Mouse (Mus musculus): ENCODE data around the gene Creb3l4. TPM values are rescaled to one million over a fixed set of nuclear protein-coding genes. Genes with fewer than 3 reads are reported as not detected.

Gene Creb3l4
- polyA plus RNA-seq, 1 experiment = 0.56 TPM

GRCm38 (mm10) chr3:90197548-90197947 lies 45.8 kb downstream of the Creb3l4 start:
- Histone ChIP-seq H3K27me3 (ENCODE audit: control insufficient read depth, insufficient read depth, low read length) (no peaks in the 10 kb centered on the region), H3K27ac (ENCODE audit: insufficient read depth, low read length) (no peak overlapping the region), H3K4me3 (ENCODE audit: extremely low read depth, insufficient read depth, insufficient read length) (no peak overlapping the region), H3K4me1 (ENCODE audit: control insufficient read depth, insufficient read depth, insufficient read length) (no peaks in the 10 kb centered on the region), H3K36me3 (ENCODE audit: control insufficient read depth, insufficient read depth, low read length) (no peaks in the 10 kb centered on the region)
- no peak for TF ChIP-seq CTCF (IDR thresholded peaks at IDR 0.05; ENCODE audit: extremely low read depth, insufficient read depth, insufficient read length, insufficient replicate concordance)
- no peak for TF ChIP-seq POLR2A (IDR thresholded peaks at IDR 0.05; ENCODE audit: low read depth, low read length)
- 86% methylated on average over 1 of the region's 1 CpGs for WGBS
- DNase-seq (ENCODE audit: low read depth in 1 of 2, low spot score in 2 of 2) = no peak

- Histone ChIP-seq H3K4me3 (ENCODE audit: extremely low read depth, insufficient read depth, insufficient read length) (no peak overlapping the region), H3K36me3 (ENCODE audit: control insufficient read depth, insufficient read depth, low read length) (no peaks in the 10 kb centered on the region), H3K27me3 (ENCODE audit: control insufficient read depth, insufficient read depth, low read length) (no peaks in the 10 kb centered on the region), H3K4me1 (ENCODE audit: control insufficient read depth, insufficient read depth, insufficient read length) (no peaks in the 10 kb centered on the region), H3K27ac (ENCODE audit: insufficient read depth, low read length) (no peak overlapping the region)
- WGBS = 72% methylated on average over 1 of the region's 1 CpGs
- TF ChIP-seq POLR2A (IDR thresholded peaks at IDR 0.05; ENCODE audit: low read depth, low read length) = no peak
- no peak for TF ChIP-seq CTCF (IDR thresholded peaks at IDR 0.05; ENCODE audit: extremely low read depth, insufficient read depth, insufficient read length, insufficient replicate concordance)
- DNase-seq (ENCODE audit: low read depth in 1 of 2, low spot score in 2 of 2) = no peak
Observed at GRCm38 (mm10) chr3:90195644-90196043, 47.7 kb downstream of the Creb3l4 start.

GRCm38 (mm10) chr3:90194759-90195158 lies 48.6 kb downstream of the Creb3l4 start:
- TF ChIP-seq CTCF (IDR thresholded peaks at IDR 0.05; ENCODE audit: extremely low read depth, insufficient read depth, insufficient read length, insufficient replicate concordance) = no peak
- TF ChIP-seq POLR2A (IDR thresholded peaks at IDR 0.05; ENCODE audit: low read depth, low read length) = no peak
- H3K27me3 ChIP-seq (ENCODE audit: control insufficient read depth, insufficient read depth, low read length) = no peaks in the 10 kb centered on the region
- no peaks in the 10 kb centered on the region for H3K36me3 ChIP-seq (ENCODE audit: control insufficient read depth, insufficient read depth, low read length)
- no peak for DNase-seq (ENCODE audit: low read depth in 1 of 2, low spot score in 2 of 2)
- H3K4me1 ChIP-seq (ENCODE audit: control insufficient read depth, insufficient read depth, insufficient read length) = no peaks in the 10 kb centered on the region
- H3K27ac ChIP-seq (ENCODE audit: insufficient read depth, low read length) = no peak overlapping the region
- WGBS = 88% methylated on average over 4 of the region's 4 CpGs
- H3K4me3 ChIP-seq (ENCODE audit: extremely low read depth, insufficient read depth, insufficient read length) = no peak overlapping the region

GRCm38 (mm10) chr3:90190859-90191510 lies 52.3 kb downstream of the Creb3l4 start:
- H3K36me3 ChIP-seq (ENCODE audit: control insufficient read depth, insufficient read depth, low read length) = no peaks in the 10 kb centered on the region
- no peak overlapping the region for H3K27ac ChIP-seq (ENCODE audit: insufficient read depth, low read length)
- H3K27me3 ChIP-seq (ENCODE audit: control insufficient read depth, insufficient read depth, low read length) = no peaks in the 10 kb centered on the region
- DNase-seq (ENCODE audit: low read depth in 1 of 2, low spot score in 2 of 2) = no peak
- 84% methylated on average over 11 of the region's 11 CpGs for WGBS
- H3K4me3 ChIP-seq (ENCODE audit: extremely low read depth, insufficient read depth, insufficient read length) = no peak overlapping the region
- TF ChIP-seq CTCF (IDR thresholded peaks at IDR 0.05; ENCODE audit: extremely low read depth, insufficient read depth, insufficient read length, insufficient replicate concordance) (no peak), POLR2A (IDR thresholded peaks at IDR 0.05; ENCODE audit: low read depth, low read length) (no peak)
- H3K4me1 ChIP-seq (ENCODE audit: control insufficient read depth, insufficient read depth, insufficient read length) = no peaks in the 10 kb centered on the region

Other genes starting within 250 kb of the Creb3l4 start
- gene Hax1, start 244.7 kb downstream of the Creb3l4 start, polyA plus RNA-seq (2012; rRNA removed) = 25.1 and 28.1 TPM in 2 replicates
- 24.0 and 24.5 TPM in 2 replicates for gene 4933434E20Rik, start 191.9 kb downstream of the Creb3l4 start, polyA plus RNA-seq (2012; rRNA removed)
- 81.5 and 85.5 TPM in 2 replicates for gene Ubap2l, start 190.9 kb downstream of the Creb3l4 start, polyA plus RNA-seq (2012; rRNA removed)
- 127 and 141 TPM in 2 replicates for gene Tpm3, start 170.9 kb downstream of the Creb3l4 start, polyA plus RNA-seq (2012; rRNA removed)
- gene Nup210l, start 139.4 kb downstream of the Creb3l4 start, polyA plus RNA-seq (2012; rRNA removed) = 0.53 and 0.56 TPM in 2 replicates
- gene Rps27, start 29.9 kb downstream of the Creb3l4 start, polyA plus RNA-seq (2012; rRNA removed) = 1,209 and 1,253 TPM in 2 replicates
- gene Rab13, start 29.8 kb downstream of the Creb3l4 start, polyA plus RNA-seq (2012; rRNA removed) = 1.6 and 2.6 TPM in 2 replicates
- gene Jtb, start 11.9 kb downstream of the Creb3l4 start, polyA plus RNA-seq (2012; rRNA removed) = 60.3 and 66.4 TPM in 2 replicates
- gene Slc39a1, start 4.7 kb upstream of the Creb3l4 start, polyA plus RNA-seq (2012; rRNA removed) = 40.5 and 43.3 TPM in 2 replicates
- gene Crtc2, start 10.7 kb upstream of the Creb3l4 start, polyA plus RNA-seq (2012; rRNA removed) = 103 and 105 TPM in 2 replicates
- 155 and 178 TPM in 2 replicates for gene Dennd4b, start 21.7 kb upstream of the Creb3l4 start, polyA plus RNA-seq (2012; rRNA removed)
- gene Gatad2b, start 49.7 kb upstream of the Creb3l4 start, polyA plus RNA-seq (2012; rRNA removed) = 24.2 and 26.9 TPM in 2 replicates
- gene Slc27a3, start 146.4 kb upstream of the Creb3l4 start, polyA plus RNA-seq (2012; rRNA removed) = 10.4 and 11.2 TPM in 2 replicates
- 19.7 and 21.1 TPM in 2 replicates for gene Ints3, start 190.1 kb upstream of the Creb3l4 start, polyA plus RNA-seq (2012; rRNA removed)
- gene Npr1, start 222.4 kb upstream of the Creb3l4 start, polyA plus RNA-seq (2012; rRNA removed) = 15.4 and 16.1 TPM in 2 replicates
- 12.3 and 12.6 TPM in 2 replicates for gene Ilf2, start 232.6 kb upstream of the Creb3l4 start, polyA plus RNA-seq (2012; rRNA removed)
- 12.4 and 13.2 TPM in 2 replicates for gene Snapin, start 247.5 kb upstream of the Creb3l4 start, polyA plus RNA-seq (2012; rRNA removed)

All from spleen, adult 2 months (tissue).